Mouse (Mus musculus) limb, embryonic 11.5 days (tissue): ENCODE data around the gene Plpp1. TPM values are rescaled to one million over a fixed set of nuclear protein-coding genes. Genes with fewer than 3 reads are reported as not detected.

Experiments used
- ATAC-seq: fragments of 200-750 bp; cut with Nextera tagmentation; 2 replicates; pipeline ENCODE4 v1.8.0; 2017; ENCODE audit warnings: low read depth; ENCODE audit not compliant: insufficient number of reproducible peaks, low FRiP score, low TSS enrichment
- DNase-seq: peaks from one replicate; pipeline ENCODE4 v3.0.0-alpha.2; 2015; ENCODE audit warnings: low spot score
- H3K27ac ChIP-seq: fragments of 300-500 bp; sonication (generic); replicated peaks from 2 replicates; pipeline ENCODE4 v1.5.1; 2014; ENCODE audit warnings: low read depth, mild to moderate bottlenecking, low read length
- H3K27me3 ChIP-seq: fragments of 300-500 bp; sonication (generic); 2 replicates; pipeline ENCODE4 v1.6.1; 2014; ENCODE audit warnings: mild to moderate bottlenecking, low read length, mixed read lengths; ENCODE audit not compliant: control insufficient read depth, insufficient read depth
- H3K36me3 ChIP-seq: fragments of 300-500 bp; sonication (generic); 2 replicates; pipeline ENCODE4 v1.6.1; 2014; ENCODE audit warnings: mild to moderate bottlenecking, low read length, moderate library complexity, mixed read lengths; ENCODE audit not compliant: control insufficient read depth, insufficient read depth
- H3K4me1 ChIP-seq: fragments of 300-500 bp; sonication (generic); 2 replicates; pipeline ENCODE4 v1.6.1; 2014; ENCODE audit warnings: low read length, mixed read lengths; ENCODE audit not compliant: control insufficient read depth, insufficient read depth
- H3K4me2 ChIP-seq: fragments of 300-500 bp; sonication (generic); 2 replicates; pipeline ENCODE4 v1.6.1; 2014; ENCODE audit warnings: low read depth, mild to moderate bottlenecking, moderate library complexity; ENCODE audit not compliant: severe bottlenecking
- H3K4me3 ChIP-seq: fragments of 300-500 bp; sonication (generic); 2 replicates; pipeline ENCODE4 v1.5.1; 2014; ENCODE audit warnings: low read depth, low read length
- H3K9ac ChIP-seq: fragments of 300-500 bp; sonication (generic); 2 replicates; pipeline ENCODE4 v1.6.1; 2014; ENCODE audit warnings: mild to moderate bottlenecking, low read length
- H3K9me3 ChIP-seq: fragments of 300-500 bp; sonication (generic); 2 replicates; pipeline ENCODE4 v1.6.1; 2016; ENCODE audit warnings: low read length; ENCODE audit not compliant: control insufficient read depth
- WGBS: fragments of 180-500 bp; shearing (Covaris S2); extraction: QIAGEN DNeasy Blood & Tissue Kit; methylation state at CpG from one replicate; pipeline ENCODE4 v1.1.7; 2014; 5-methylcytosine and 5-hydroxymethylcytosine counted together
- polyA plus RNA-seq: library from polyadenylated mRNA; unstranded; fragments of >200 nt; fragmentation: Nextera tagmentation; extraction: Ambion mirVana; gene quantifications from 2 replicates; pipeline ENCODE4 v1.2.1, GENCODE M21; 2014

Plpp1 gene
- polyA plus RNA-seq, 1 experiment from 2014 or later: 22.4 TPM

DNA sequence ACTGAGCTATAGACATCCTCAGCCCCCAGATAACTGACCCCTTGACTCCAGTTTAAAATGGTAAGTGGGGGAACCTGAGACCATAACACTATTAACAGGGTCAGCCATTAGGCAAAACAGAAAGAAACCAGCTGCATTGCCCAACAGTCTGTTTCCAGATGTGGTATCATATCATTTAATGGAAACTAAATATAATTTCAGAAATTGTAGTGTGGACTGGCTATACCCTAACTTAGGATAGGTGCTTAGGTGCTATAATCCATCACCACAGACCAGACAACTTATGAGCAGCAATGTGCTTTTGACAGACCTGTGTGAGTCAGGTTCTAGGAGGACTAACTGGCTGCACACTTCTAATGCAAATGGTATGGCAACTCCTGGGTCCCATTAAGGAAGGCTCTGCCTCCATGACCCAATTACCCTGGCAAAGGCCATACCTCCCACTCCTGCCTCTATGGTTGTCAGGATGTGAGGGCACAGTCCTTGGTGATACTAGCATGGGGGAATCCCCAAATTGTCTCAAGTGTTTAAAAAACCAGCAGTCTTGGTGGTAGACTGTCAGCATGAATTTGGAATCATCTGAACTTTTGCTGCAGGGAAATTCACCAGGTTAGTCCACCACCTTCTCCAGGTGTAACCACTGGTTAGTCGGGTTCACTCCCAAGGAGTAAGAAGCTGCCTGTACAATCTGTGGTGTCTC, 62.5 kb downstream of the Plpp1 start:
- H3K9me3 ChIP-seq: no peaks in the 10 kb centered on the region
- H3K9ac ChIP-seq: no peak overlapping the region
- H3K27ac ChIP-seq: no peak overlapping the region
- H3K4me2 ChIP-seq: no peak overlapping the region
- H3K4me3 ChIP-seq: no peak overlapping the region
- WGBS: 94% methylated on average over 1 of the region's 1 CpGs
- DNase-seq: no peak
- peaks cover 9% of the 10 kb centered on the region for H3K36me3 ChIP-seq
- no peak for ATAC-seq
- H3K27me3 ChIP-seq: no peaks in the 10 kb centered on the region
- no peaks in the 10 kb centered on the region for H3K4me1 ChIP-seq

DNA sequence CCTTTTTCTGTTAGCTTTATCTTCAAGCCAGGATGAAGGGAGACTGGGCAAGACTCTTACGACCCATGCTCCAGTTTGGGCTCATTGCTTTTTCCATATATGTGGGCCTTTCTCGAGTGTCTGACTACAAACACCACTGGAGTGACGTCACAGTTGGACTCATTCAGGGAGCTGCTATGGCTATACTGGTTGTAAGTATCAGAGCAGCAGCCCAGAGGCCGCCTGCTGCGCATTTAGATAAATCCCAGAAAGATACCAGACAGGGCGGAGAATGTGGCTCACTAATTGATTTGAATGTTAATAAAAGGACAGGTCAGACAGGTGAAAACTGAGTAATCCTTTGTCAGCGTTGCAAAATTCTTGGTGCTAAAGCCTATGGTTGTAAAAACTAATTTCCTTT, 66.2 kb downstream of the Plpp1 start:
- no peak for DNase-seq

DNA sequence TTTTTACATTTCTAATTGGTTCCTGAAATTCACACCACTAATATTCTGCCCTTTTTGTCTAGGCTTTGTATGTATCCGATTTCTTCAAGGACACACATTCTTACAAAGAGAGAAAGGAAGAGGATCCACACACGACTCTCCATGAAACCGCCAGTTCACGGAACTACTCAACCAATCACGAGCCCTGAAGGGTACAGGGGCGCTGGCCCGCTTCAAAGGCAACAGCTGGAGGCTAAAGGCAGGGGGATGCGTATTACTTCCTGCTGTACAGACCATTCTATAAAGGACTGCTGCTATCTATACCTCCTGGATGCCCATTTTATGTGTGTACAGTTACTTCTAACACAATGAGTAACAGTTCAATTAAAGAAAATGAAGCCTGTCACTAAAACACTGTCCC, 66.8 kb downstream of the Plpp1 start:
- Histone ChIP-seq H3K9ac (no peak overlapping the region), H3K36me3 (peaks cover 31% of the 10 kb centered on the region), H3K27ac (no peak overlapping the region), H3K4me3 (no peak overlapping the region), H3K4me1 (no peaks in the 10 kb centered on the region), H3K27me3 (no peaks in the 10 kb centered on the region), H3K9me3 (no peaks in the 10 kb centered on the region), H3K4me2 (no peak overlapping the region)
- DNase-seq (no peak), ATAC-seq (no peak)
- WGBS: 93% methylated on average over 8 of the region's 8 CpGs

More for the DNA sequence above, 66.2 kb downstream of the Plpp1 start:
- 89% methylated on average over 7 of the region's 7 CpGs for WGBS
- ATAC-seq: no peak
- Histone ChIP-seq H3K27ac (no peak overlapping the region), H3K36me3 (peaks cover 26% of the 10 kb centered on the region), H3K4me2 (no peak overlapping the region), H3K27me3 (no peaks in the 10 kb centered on the region), H3K4me1 (no peaks in the 10 kb centered on the region), H3K9me3 (no peaks in the 10 kb centered on the region), H3K9ac (no peak overlapping the region), H3K4me3 (no peak overlapping the region)

DNA sequence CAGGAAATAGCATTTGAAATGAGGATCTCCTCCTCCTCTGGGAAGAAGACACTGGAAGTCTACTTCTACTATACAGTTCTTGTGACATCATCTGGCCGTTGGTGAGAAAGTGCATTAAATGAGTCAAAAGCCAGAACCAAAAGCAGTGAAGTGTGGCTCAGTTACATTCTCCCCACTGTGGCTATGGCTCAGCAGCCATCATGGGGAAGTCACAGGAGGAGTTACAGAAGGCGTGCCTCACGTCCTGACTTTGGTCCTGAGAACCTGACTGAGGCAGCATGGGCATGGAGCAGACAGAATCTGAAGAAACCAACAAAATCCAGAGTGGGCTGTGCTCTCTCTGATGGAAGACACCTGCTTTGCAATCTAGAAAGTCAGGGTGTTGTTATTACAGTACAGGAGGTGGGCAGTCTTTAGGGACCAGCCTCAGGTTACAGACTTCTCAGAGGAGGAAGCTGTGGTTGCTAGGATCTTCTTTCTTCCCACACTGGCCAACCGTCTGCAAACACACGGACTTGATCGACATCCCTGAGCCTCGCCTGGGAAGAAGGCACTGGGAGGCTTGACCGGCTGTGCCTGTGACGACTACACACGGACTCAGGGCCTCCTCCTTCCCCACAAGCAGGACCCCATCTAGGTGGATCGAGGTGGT, 69.6 kb downstream of the Plpp1 start:
- DNase-seq (no peak), ATAC-seq (no peak)
- 86% methylated on average over 11 of the region's 11 CpGs for WGBS
- no peak overlapping the region for H3K9ac ChIP-seq
- no peaks in the 10 kb centered on the region for H3K4me1 ChIP-seq
- H3K4me2 ChIP-seq: no peak overlapping the region
- H3K27ac ChIP-seq: no peak overlapping the region
- H3K4me3 ChIP-seq: no peak overlapping the region
- H3K27me3 ChIP-seq: no peaks in the 10 kb centered on the region
- H3K36me3 ChIP-seq: peaks cover 30% of the 10 kb centered on the region
- no peaks in the 10 kb centered on the region for H3K9me3 ChIP-seq

DNA sequence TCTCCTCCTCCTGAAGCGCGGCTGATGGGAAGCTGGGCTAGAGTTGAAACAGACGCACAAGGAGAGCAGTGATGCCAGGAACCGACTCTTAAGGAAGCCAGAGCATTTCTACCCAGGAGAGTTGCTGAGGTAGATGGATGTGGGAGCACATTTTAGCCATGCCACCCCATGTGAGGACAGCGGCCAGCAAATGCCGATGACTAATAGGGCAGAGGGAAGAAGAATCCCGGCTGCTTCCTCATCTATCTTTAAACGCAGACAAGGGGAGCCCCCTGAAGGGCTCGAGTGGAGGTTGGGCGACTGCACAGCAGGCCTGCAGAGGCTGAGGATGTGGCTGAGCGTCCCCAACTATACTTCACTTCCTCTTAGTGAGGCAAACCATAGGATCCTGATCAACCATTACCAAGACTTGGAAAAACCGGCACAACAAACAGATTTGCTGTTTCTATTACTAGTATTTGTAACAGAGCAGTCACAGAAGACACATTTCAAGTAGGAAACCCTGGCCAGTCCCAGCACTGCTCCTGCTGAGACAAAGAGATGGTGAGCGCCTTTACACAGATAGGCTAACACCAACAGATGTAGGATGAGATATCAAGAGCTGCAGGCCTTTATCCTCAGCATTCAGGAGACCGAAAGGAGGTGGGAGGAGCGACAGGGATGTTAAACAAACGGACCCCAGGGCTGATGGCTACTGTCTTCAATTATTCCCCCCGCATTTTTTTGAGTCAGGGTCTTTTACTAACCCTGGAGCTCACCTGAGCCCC, 71.1 kb downstream of the Plpp1 start:
- Histone ChIP-seq H3K4me1 (no peaks in the 10 kb centered on the region), H3K27me3 (no peaks in the 10 kb centered on the region), H3K4me3 (no peak overlapping the region), H3K9me3 (no peaks in the 10 kb centered on the region), H3K9ac (no peak overlapping the region), H3K27ac (no peak overlapping the region), H3K4me2 (no peak overlapping the region), H3K36me3 (peaks cover 30% of the 10 kb centered on the region)
- ATAC-seq (no peak), DNase-seq (no peak)
- WGBS: 86% methylated on average over 17 of the region's 17 CpGs

DNA sequence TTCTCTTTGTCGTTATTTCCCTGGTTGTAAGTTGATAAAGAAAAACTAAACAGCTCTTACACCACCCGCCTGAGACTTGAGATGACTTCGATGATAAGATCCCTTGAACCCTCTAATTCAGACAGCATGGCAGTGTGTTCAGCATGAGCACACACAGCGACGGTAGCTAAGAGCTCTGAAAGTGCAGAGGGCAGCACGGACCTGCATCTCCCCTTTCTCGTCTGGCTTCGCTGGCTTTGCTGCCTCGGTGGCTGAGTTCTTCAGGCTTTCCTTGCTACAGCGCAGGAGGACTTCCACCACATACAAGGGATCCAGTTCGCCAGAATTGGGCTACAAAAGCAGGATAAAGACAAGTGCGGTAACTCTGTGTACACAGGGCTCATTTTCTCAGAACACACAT, 86.6 kb downstream of the Plpp1 start:
- Histone ChIP-seq H3K4me3 (no peak overlapping the region), H3K4me2 (no peak overlapping the region), H3K27me3 (no peaks in the 10 kb centered on the region), H3K36me3 (peaks cover 26% of the 10 kb centered on the region), H3K9ac (no peak overlapping the region), H3K27ac (no peak overlapping the region), H3K9me3 (no peaks in the 10 kb centered on the region), H3K4me1 (no peaks in the 10 kb centered on the region)
- 96% methylated on average over 12 of the region's 12 CpGs for WGBS
- DNase-seq (no peak), ATAC-seq (no peak)

DNA sequence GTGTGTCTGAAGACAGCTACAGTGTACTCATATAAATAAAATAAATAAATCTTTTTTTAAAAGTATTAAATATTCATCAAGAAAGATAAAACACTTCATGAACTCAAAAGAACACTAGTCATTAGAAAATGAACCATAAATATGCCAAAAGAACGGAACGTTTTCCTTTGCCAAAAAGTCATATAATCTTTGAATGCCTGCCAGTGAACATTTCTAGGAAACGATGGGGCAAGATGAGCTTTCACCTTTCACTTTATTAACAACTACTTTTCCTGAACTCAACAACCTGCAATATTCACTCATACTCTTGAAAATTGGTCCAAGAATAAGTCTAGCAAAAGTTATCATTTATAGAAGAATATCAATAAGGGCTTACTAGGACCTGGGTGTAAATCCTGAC, 101.6 kb downstream of the Plpp1 start:
- Histone ChIP-seq H3K9me3 (no peaks in the 10 kb centered on the region), H3K9ac (no peak overlapping the region), H3K27me3 (no peaks in the 10 kb centered on the region), H3K4me1 (no peaks in the 10 kb centered on the region), H3K27ac (no peak overlapping the region), H3K4me3 (no peak overlapping the region), H3K4me2 (no peak overlapping the region), H3K36me3 (peaks cover 16% of the 10 kb centered on the region; the same call in 1 of the 2 replicates)
- ATAC-seq: no peak
- no peak for DNase-seq
- WGBS: 94% methylated on average over 3 of the region's 3 CpGs

DNA sequence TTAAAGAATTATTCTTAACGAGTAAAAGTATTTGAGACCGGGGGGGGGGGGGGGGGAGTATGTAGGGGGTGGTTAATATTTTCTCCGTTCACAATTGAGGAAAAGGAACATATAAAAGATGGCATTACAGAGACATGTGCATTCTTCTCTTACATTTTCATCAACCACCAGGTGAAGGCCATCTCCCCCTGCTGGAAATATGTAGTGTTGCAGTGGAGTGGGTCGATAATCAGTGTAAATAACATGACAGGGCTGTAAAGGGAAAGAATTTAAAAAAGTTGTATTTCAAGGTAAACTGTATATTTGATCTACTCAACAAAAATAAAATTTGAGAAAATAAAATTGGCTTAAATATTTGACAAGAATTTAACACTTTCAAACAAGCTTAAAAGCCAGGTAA, 109.1 kb downstream of the Plpp1 start:
- Histone ChIP-seq H3K27me3 (no peaks in the 10 kb centered on the region), H3K4me1 (no peaks in the 10 kb centered on the region), H3K36me3 (peaks cover 11% of the 10 kb centered on the region; the same call in 1 of the 2 replicates), H3K27ac (no peak overlapping the region), H3K4me3 (no peak overlapping the region), H3K9ac (no peak overlapping the region), H3K4me2 (no peak overlapping the region), H3K9me3 (no peaks in the 10 kb centered on the region)
- ATAC-seq: no peak
- peak; percentile 38 for DNase-seq
- WGBS: 87% methylated on average over 4 of the region's 4 CpGs
